Mouse (Mus musculus) MEL (cell line): ENCODE data around the gene Plch1.

Experiments
- CTCF ChIP-seq, 3 experiments: IDR thresholded peaks in 2 of 3; conservative IDR thresholded peaks in 1 of 3; 2 replicates each; pipeline ENCODE4 v1.5.1; 2011 to 2012; ENCODE audit warnings: low read length in 3 of 3, low read depth in 2 of 3, mild to moderate bottlenecking in 2 of 3, improper control_type of control experiment in 1 of 3, inconsistent platforms in 1 of 3, mixed read lengths in 1 of 3, moderate library complexity in 1 of 3; ENCODE audit not compliant: control insufficient read depth in 1 of 3, insufficient read depth in 1 of 3, poor library complexity in 1 of 3, severe bottlenecking in 1 of 3
- GATA1 ChIP-seq: IDR thresholded peaks from 2 replicates; pipeline ENCODE4 v1.6.1; 2011; ENCODE audit warnings: low read depth, low read length, improper control_type of control experiment
- HCFC1 ChIP-seq: IDR thresholded peaks from 2 replicates; pipeline ENCODE4 v1.6.1; 2012; ENCODE audit warnings: low read depth, mild to moderate bottlenecking, inconsistent platforms, low read length, improper control_type of control experiment, moderate library complexity
- MXI1 ChIP-seq: IDR thresholded peaks from 2 replicates; pipeline ENCODE4 v1.6.1; 2011; ENCODE audit warnings: mild to moderate bottlenecking, low read depth, low read length, improper control_type of control experiment
- ZKSCAN1 ChIP-seq: IDR thresholded peaks from 2 replicates; pipeline ENCODE4 v1.6.1; 2012; ENCODE audit warnings: low read depth, mild to moderate bottlenecking, inconsistent platforms, low read length, improper control_type of control experiment, moderate library complexity

GRCm38 (mm10) chr3:63871249-63871648, 28.0 kb downstream of the Plch1 start:
- TF ChIP-seq HCFC1 (no peak), CTCF (IDR thresholded peaks at IDR 0.05 in 2 of 3, conservative IDR thresholded peaks at IDR 0.05 in 1 of 3; ENCODE audit: control insufficient read depth in 1 of 3, insufficient read depth in 1 of 3, low read depth in 2 of 3, low read length in 3 of 3, poor library complexity in 1 of 3, severe bottlenecking in 1 of 3) (no peak), ZKSCAN1 (no peak), GATA1 (no peak), MXI1 (no peak)
